Mouse (Mus musculus) CD4-positive, CD25-positive, alpha-beta regulatory T cell, adult 9 weeks (primary cell): Measurements from ENCODE around the gene Spock3. TPM values are rescaled to one million over a fixed set of nuclear protein-coding genes. Genes with fewer than 3 reads are reported as not detected.

Experiments
- polyA plus RNA-seq: library from polyadenylated mRNA; unstranded; fragments of 100-300 nt; shearing (Covaris generic); gene quantifications from one replicate; pipeline ENCODE4 v1.2.1, GENCODE M21; 2017

Spock3 gene
- polyA plus RNA-seq: not detected

GRCm38 (mm10) chr8:62950709-62951108, at the start of gene Spock3:
Spock3 (plus strand) TSS chr8:62951009.

